Mouse (Mus musculus) heart, adult 2 months (tissue): ENCODE measurements around the gene Brd4.

Experiments
- CTCF ChIP-seq: fragments of 200-600 bp; IDR thresholded peaks from 2 replicates; pipeline ENCODE4 v1.8.1; 2022; ENCODE audit warnings: antibody characterized with exemption, mild to moderate bottlenecking, moderate library complexity
- EP300 ChIP-seq: fragments of 200-500 bp; IDR thresholded peaks from 2 replicates; pipeline ENCODE4 v1.6.1; 2011; ENCODE audit warnings: low read depth, low read length, control low read depth; ENCODE audit not compliant: insufficient read depth
- POLR2A ChIP-seq: fragments of 200-500 bp; IDR thresholded peaks from 2 replicates; pipeline ENCODE4 v1.6.1; 2011; ENCODE audit warnings: mild to moderate bottlenecking, low read depth, low read length, control low read depth; ENCODE audit not compliant: insufficient read depth

- TF ChIP-seq CTCF, result no peak
- TF ChIP-seq POLR2A, result no peak
- TF ChIP-seq EP300, result no peak
Observed at GRCm38 (mm10) chr17:32246117-32246516, 38.4 kb downstream of the Brd4 start.
